Mouse (Mus musculus) lung, postnatal 36 days (tissue): ENCODE measurements at regions not wholly inside any gene's neighbourhood (a gene's known extent, or its start where the extent isn't known, plus 50 kb on each side); places are given as distances from the start of the nearest gene placed in this dataset.

ENCODE experiments used
- DNase-seq: peaks from one replicate; pipeline ENCODE4 v3.0.0; 2022; ENCODE audit warnings: mixed read lengths

- DNase-seq, result no peak
Measured at GRCm38 (mm10) chr5:126186111-126186510, 654.5 kb downstream of the Tmem132b start.

- DNase-seq, result no peak
Measured at GRCm38 (mm10) chr5:126199876-126200275, 668.3 kb downstream of the Tmem132b start.

- DNase-seq, result no peak
Measured at GRCm38 (mm10) chr5:126201535-126201934, 670.0 kb downstream of the Tmem132b start.

- no peak for DNase-seq
Measured at GRCm38 (mm10) chr5:126201996-126202395, 670.4 kb downstream of the Tmem132b start.

- DNase-seq, result no peak
Measured at GRCm38 (mm10) chr5:126217016-126217415, 685.4 kb downstream of the Tmem132b start.

GRCm38 (mm10) chr5:126217746-126218145 lies 686.2 kb downstream of the Tmem132b start:
- no peak for DNase-seq

- DNase-seq, result no peak
Measured at GRCm38 (mm10) chr5:126223696-126224095, 692.1 kb downstream of the Tmem132b start.

GRCm38 (mm10) chr5:126230768-126231167 lies 699.2 kb downstream of the Tmem132b start:
- DNase-seq, result no peak

GRCm38 (mm10) chr5:126238071-126238470 lies 706.5 kb downstream of the Tmem132b start:
- DNase-seq, result no peak

GRCm38 (mm10) chr5:126245776-126246175 lies 714.2 kb downstream of the Tmem132b start:
- DNase-seq, result no peak

GRCm38 (mm10) chr5:126250331-126250730 lies 718.8 kb downstream of the Tmem132b start:
- no peak for DNase-seq

GRCm38 (mm10) chr5:126254661-126255060 lies 723.1 kb downstream of the Tmem132b start:
- DNase-seq, result no peak

GRCm38 (mm10) chr5:126257860-126258259 lies 726.3 kb downstream of the Tmem132b start:
- no peak for DNase-seq

- no peak for DNase-seq
Measured at GRCm38 (mm10) chr5:126266471-126266870, 734.9 kb downstream of the Tmem132b start.

GRCm38 (mm10) chr5:126266929-126267609 lies 735.5 kb downstream of the Tmem132b start:
- DNase-seq, result no peak

GRCm38 (mm10) chr5:126268592-126268991 lies 737.0 kb downstream of the Tmem132b start:
- no peak for DNase-seq

GRCm38 (mm10) chr5:126274316-126274715 lies 742.7 kb downstream of the Tmem132b start:
- DNase-seq, result no peak

- no peak for DNase-seq
Measured at GRCm38 (mm10) chr5:126281057-126281728, 749.6 kb downstream of the Tmem132b start.

GRCm38 (mm10) chr5:126281782-126282181 lies 750.2 kb downstream of the Tmem132b start:
- DNase-seq, result no peak

GRCm38 (mm10) chr5:126324847-126325246 lies 793.3 kb downstream of the Tmem132b start:
- no peak for DNase-seq

- DNase-seq, result no peak
Measured at GRCm38 (mm10) chr5:126328276-126328675, 796.7 kb downstream of the Tmem132b start.

GRCm38 (mm10) chr5:126335091-126335490 lies 803.5 kb downstream of the Tmem132b start:
- no peak for DNase-seq

- no peak for DNase-seq
Measured at GRCm38 (mm10) chr5:126335553-126336520, 804.3 kb downstream of the Tmem132b start.
